Mouse (Mus musculus): ENCODE data around the gene Ptpn7. TPM values are rescaled to one million over a fixed set of nuclear protein-coding genes. Genes with fewer than 3 reads are reported as not detected.

The Ptpn7 gene
- polyA plus RNA-seq, 1 experiment, result 2.5 TPM

- Histone ChIP-seq H3K4me3 (ENCODE audit: insufficient read depth, low read depth, low read length) (peak within 1 kb of the TSS; percentile 65), H3K27me3 (replicated peaks; ENCODE audit: control insufficient read depth, insufficient read depth, low read length) (no peaks in the 10 kb centered on the region), H3K36me3 (ENCODE audit: control insufficient read depth, insufficient read depth, low read length) (no peaks in the 10 kb centered on the region), H3K4me1 (ENCODE audit: control insufficient read depth, insufficient read depth, low read length) (peaks cover 13% of the 10 kb centered on the region), H3K27ac (ENCODE audit: insufficient read depth, low read depth, low read length) (peak within 1 kb of the TSS; percentile 79)
- peak; percentile 92 for DNase-seq
- TF ChIP-seq CTCF (conservative IDR thresholded peaks at IDR 0.05; ENCODE audit: insufficient read depth, insufficient read length, low read depth, low read length) (no peak), POLR2A (IDR thresholded peaks at IDR 0.05; ENCODE audit: low read depth, low read length) (no peak)
- 4% methylated on average over 78 of the region's 78 CpGs for WGBS
Observed at GRCm38 (mm10) chr1:135146077-135146945, 13.8 kb downstream of the Ptpn7 start, which contains the start of gene Arl8a. Arl8a (plus strand) TSS chr1:135146824.

- H3K27me3 ChIP-seq (replicated peaks; ENCODE audit: control insufficient read depth, insufficient read depth, low read length), result no peaks in the 10 kb centered on the region
- TF ChIP-seq CTCF (conservative IDR thresholded peaks at IDR 0.05; ENCODE audit: insufficient read depth, insufficient read length, low read depth, low read length) (no peak), POLR2A (IDR thresholded peaks at IDR 0.05; ENCODE audit: low read depth, low read length) (no peak)
- H3K36me3 ChIP-seq (ENCODE audit: control insufficient read depth, insufficient read depth, low read length), result no peaks in the 10 kb centered on the region
- H3K4me3 ChIP-seq (ENCODE audit: insufficient read depth, low read depth, low read length), result peak overlapping the region; percentile 65
- peaks cover 15% of the 10 kb centered on the region for H3K4me1 ChIP-seq (ENCODE audit: control insufficient read depth, insufficient read depth, low read length)
- WGBS, result under 1% methylated on average over 69 of the region's 69 CpGs
- peak overlapping the region; percentile 79 for H3K27ac ChIP-seq (ENCODE audit: insufficient read depth, low read depth, low read length)
- peak; percentile 96 for DNase-seq
Observed at GRCm38 (mm10) chr1:135146946-135147701, 14.6 kb downstream of the Ptpn7 start.

GRCm38 (mm10) chr1:135147702-135148058, 15.2 kb downstream of the Ptpn7 start:
- 10% methylated on average over 7 of the region's 7 CpGs for WGBS

GRCm38 (mm10) chr1:135148476-135148875, 16.0 kb downstream of the Ptpn7 start:
- Histone ChIP-seq H3K4me3 (ENCODE audit: insufficient read depth, low read depth, low read length) (peak overlapping the region; percentile 65; the same call in 1 of the 2 replicates), H3K27ac (ENCODE audit: insufficient read depth, low read depth, low read length) (0 out of 2 replicates have a peak overlapping the region, but pooled peaks have one; percentile 6), H3K4me1 (ENCODE audit: control insufficient read depth, insufficient read depth, low read length) (peaks cover 15% of the 10 kb centered on the region), H3K27me3 (replicated peaks; ENCODE audit: control insufficient read depth, insufficient read depth, low read length) (no peaks in the 10 kb centered on the region), H3K36me3 (ENCODE audit: control insufficient read depth, insufficient read depth, low read length) (no peaks in the 10 kb centered on the region)
- 51% methylated on average over 4 of the region's 4 CpGs for WGBS
- TF ChIP-seq CTCF (conservative IDR thresholded peaks at IDR 0.05; ENCODE audit: insufficient read depth, insufficient read length, low read depth, low read length) (no peak), POLR2A (IDR thresholded peaks at IDR 0.05; ENCODE audit: low read depth, low read length) (no peak)
- DNase-seq, result no peak

More at GRCm38 (mm10) chr1:135147702-135148058, 15.2 kb downstream of the Ptpn7 start:
- Histone ChIP-seq H3K4me1 (ENCODE audit: control insufficient read depth, insufficient read depth, low read length) (peaks cover 15% of the 10 kb centered on the region), H3K36me3 (ENCODE audit: control insufficient read depth, insufficient read depth, low read length) (no peaks in the 10 kb centered on the region), H3K27me3 (replicated peaks; ENCODE audit: control insufficient read depth, insufficient read depth, low read length) (no peaks in the 10 kb centered on the region), H3K27ac (ENCODE audit: insufficient read depth, low read depth, low read length) (peak overlapping the region; percentile 79), H3K4me3 (ENCODE audit: insufficient read depth, low read depth, low read length) (peak overlapping the region; percentile 65)
- DNase-seq, result no peak
- TF ChIP-seq POLR2A (IDR thresholded peaks at IDR 0.05; ENCODE audit: low read depth, low read length) (no peak), CTCF (conservative IDR thresholded peaks at IDR 0.05; ENCODE audit: insufficient read depth, insufficient read length, low read depth, low read length) (no peak)

GRCm38 (mm10) chr1:135148996-135149395, 16.5 kb downstream of the Ptpn7 start:
- WGBS, result 65% methylated on average over 5 of the region's 5 CpGs
- TF ChIP-seq CTCF (conservative IDR thresholded peaks at IDR 0.05; ENCODE audit: insufficient read depth, insufficient read length, low read depth, low read length), result no peak
- TF ChIP-seq POLR2A (IDR thresholded peaks at IDR 0.05; ENCODE audit: low read depth, low read length), result no peak

GRCm38 (mm10) chr1:135154011-135154410, 21.5 kb downstream of the Ptpn7 start:
- DNase-seq, result no peak
- Histone ChIP-seq H3K27ac (ENCODE audit: insufficient read depth, low read depth, low read length) (no peak overlapping the region), H3K36me3 (ENCODE audit: control insufficient read depth, insufficient read depth, low read length) (0 out of 2 replicates have a peak, but pooled peaks cover 2% of the 10 kb centered on the region), H3K4me3 (ENCODE audit: insufficient read depth, low read depth, low read length) (no peak overlapping the region), H3K27me3 (replicated peaks; ENCODE audit: control insufficient read depth, insufficient read depth, low read length) (no peaks in the 10 kb centered on the region), H3K4me1 (ENCODE audit: control insufficient read depth, insufficient read depth, low read length) (peaks cover 14% of the 10 kb centered on the region)
- WGBS, result 35% methylated on average over 13 of the region's 13 CpGs
- TF ChIP-seq CTCF (conservative IDR thresholded peaks at IDR 0.05; ENCODE audit: insufficient read depth, insufficient read length, low read depth, low read length), result no peak
- no peak for TF ChIP-seq POLR2A (IDR thresholded peaks at IDR 0.05; ENCODE audit: low read depth, low read length)

More at GRCm38 (mm10) chr1:135148996-135149395, 16.5 kb downstream of the Ptpn7 start:
- no peaks in the 10 kb centered on the region for H3K36me3 ChIP-seq (ENCODE audit: control insufficient read depth, insufficient read depth, low read length)
- H3K27ac ChIP-seq (ENCODE audit: insufficient read depth, low read depth, low read length), result no peak overlapping the region
- no peaks in the 10 kb centered on the region for H3K27me3 ChIP-seq (replicated peaks; ENCODE audit: control insufficient read depth, insufficient read depth, low read length)
- H3K4me3 ChIP-seq (ENCODE audit: insufficient read depth, low read depth, low read length), result no peak overlapping the region
- no peak for DNase-seq
- peaks cover 15% of the 10 kb centered on the region for H3K4me1 ChIP-seq (ENCODE audit: control insufficient read depth, insufficient read depth, low read length)
